Mouse (Mus musculus) liver, embryonic 14.5 days (tissue): ENCODE measurements around the gene Pex11a. TPM values are rescaled to one million over a fixed set of nuclear protein-coding genes. Genes with fewer than 3 reads are reported as not detected.
A peak's percentile ranks its signal among the peaks of the same experiment; 100 is the strongest.

Source experiments
- ATAC-seq: fragments of 200-750 bp; cut with Nextera tagmentation; 2 replicates; pipeline ENCODE4 v1.8.0; 2017; ENCODE audit warnings: moderate number of reproducible peaks, mild to moderate bottlenecking, moderate library complexity; ENCODE audit not compliant: insufficient read depth
- DNase-seq, 3 experiments: peaks; one replicate each; pipeline ENCODE4 v3.0.0-alpha.2; 2012 to 2013; ENCODE audit warnings: low read depth in 3 of 3, low spot score in 3 of 3
- H3K27ac ChIP-seq: fragments of 300-500 bp; sonication (generic); 2 replicates; pipeline ENCODE4 v1.5.1; 2014; ENCODE audit warnings: moderate library complexity, mild to moderate bottlenecking, control low read depth, inconsistent platforms
- H3K27me3 ChIP-seq: fragments of 300-500 bp; sonication (generic); 2 replicates; pipeline ENCODE4 v1.6.1; 2014; ENCODE audit warnings: mild to moderate bottlenecking, low read length, moderate library complexity; ENCODE audit not compliant: control insufficient read depth, insufficient read depth
- H3K36me3 ChIP-seq: fragments of 300-500 bp; sonication (generic); replicated peaks from 2 replicates; pipeline ENCODE4 v1.6.1; 2014; ENCODE audit warnings: low read depth; ENCODE audit not compliant: control insufficient read depth, insufficient read depth
- H3K4me1 ChIP-seq, 2 experiments: fragments of 200-500 bp in 1 of 2; fragments of 300-500 bp in 1 of 2; sonication (generic) in 1 of 2; replicated peaks; 2 replicates each; pipeline ENCODE4 v1.6.1; 2012 to 2014; ENCODE audit warnings: antibody characterized with exemption in 1 of 2, inconsistent platforms in 1 of 2, low read length in 1 of 2; ENCODE audit not compliant: control insufficient read depth in 2 of 2, insufficient read depth in 2 of 2
- H3K4me2 ChIP-seq: fragments of 300-500 bp; sonication (generic); 2 replicates; pipeline ENCODE4 v1.6.1; 2014; ENCODE audit warnings: low read depth, mild to moderate bottlenecking, control low read depth, moderate library complexity
- H3K4me3 ChIP-seq, 2 experiments: fragments of 200-500 bp in 1 of 2; fragments of 300-500 bp in 1 of 2; sonication (generic) in 1 of 2; 2 replicates each; pipeline ENCODE4 v1.5.1; 2012 to 2014; ENCODE audit warnings: low read depth in 2 of 2, low read length in 2 of 2, mild to moderate bottlenecking in 2 of 2, control low read depth in 1 of 2, inconsistent platforms in 1 of 2, moderate library complexity in 1 of 2; ENCODE audit not compliant: insufficient read depth in 1 of 2
- H3K9ac ChIP-seq: fragments of 300-500 bp; sonication (generic); replicated peaks from 2 replicates; pipeline ENCODE4 v1.6.1; 2014; ENCODE audit warnings: mild to moderate bottlenecking, control low read depth, moderate library complexity
- H3K9me3 ChIP-seq: fragments of 300-500 bp; sonication (generic); 2 replicates; pipeline ENCODE4 v1.6.1; 2016; ENCODE audit warnings: low read length, mixed read lengths; ENCODE audit not compliant: control insufficient read depth
- CTCF ChIP-seq: IDR thresholded peaks from 2 replicates; pipeline ENCODE4 v1.5.1; 2016; ENCODE audit warnings: antibody characterized with exemption, low read depth, control low read depth
- EP300 ChIP-seq: IDR thresholded peaks from 2 replicates; pipeline ENCODE4 v1.6.1; 2016; ENCODE audit warnings: antibody characterized with exemption, low read depth
- WGBS: fragments of 180-500 bp; shearing (Covaris S2); extraction: QIAGEN DNeasy Blood & Tissue Kit; methylation state at CpG from one replicate; pipeline ENCODE4 v1.1.7; 2014; ENCODE audit not compliant: insufficient replicate concordance; 5-methylcytosine and 5-hydroxymethylcytosine counted together
- polyA plus RNA-seq, 2 experiments: library from polyadenylated mRNA; depleted of rRNA in 1 of 2; stranded (reverse) in 1 of 2; unstranded in 1 of 2; fragments of >200 nt; fragmentation: Nextera tagmentation in 1 of 2; extraction: Ambion mirVana in 1 of 2; gene quantifications; 2 replicates each; pipeline versions ENCODE4 v1.2.1 to v1.2.3; 2012 to 2014

The Pex11a gene
- polyA plus RNA-seq, 2 experiments, result 1.1 to 2.3 TPM

DNA sequence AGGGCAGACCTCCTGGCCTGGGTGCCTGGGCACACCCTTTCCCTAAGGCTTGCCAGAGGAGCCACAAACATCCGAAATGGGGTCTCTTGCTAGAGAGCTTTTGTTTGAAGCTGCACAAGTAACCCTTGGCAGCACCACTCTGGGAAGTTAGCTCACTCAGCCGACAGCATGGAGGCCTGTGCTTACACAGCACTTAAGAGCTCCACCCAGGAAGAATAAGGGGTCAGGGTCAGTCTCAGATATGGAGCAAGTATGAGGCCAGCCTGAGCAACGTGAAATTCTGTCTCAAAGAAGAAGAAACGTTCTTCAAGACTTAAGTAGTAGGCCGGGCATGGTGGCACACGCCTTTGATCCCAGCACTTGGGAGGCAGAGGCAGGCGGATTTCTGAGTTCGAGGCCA is 19.2 kb upstream of the Pex11a start:
- Histone ChIP-seq H3K4me2 (no peak overlapping the region), H3K4me3 (no peak overlapping the region), H3K27ac (no peak overlapping the region), H3K36me3 (no peaks in the 10 kb centered on the region), H3K9ac (no peak overlapping the region), H3K9me3 (no peaks in the 10 kb centered on the region), H3K4me1 (no peaks in the 10 kb centered on the region), H3K27me3 (no peaks in the 10 kb centered on the region)
- TF ChIP-seq EP300, result no peak
- TF ChIP-seq CTCF, result no peak
- DNase-seq, result no peak
- 44% methylated on average over 8 of the region's 8 CpGs for WGBS
- no peak for ATAC-seq

DNA sequence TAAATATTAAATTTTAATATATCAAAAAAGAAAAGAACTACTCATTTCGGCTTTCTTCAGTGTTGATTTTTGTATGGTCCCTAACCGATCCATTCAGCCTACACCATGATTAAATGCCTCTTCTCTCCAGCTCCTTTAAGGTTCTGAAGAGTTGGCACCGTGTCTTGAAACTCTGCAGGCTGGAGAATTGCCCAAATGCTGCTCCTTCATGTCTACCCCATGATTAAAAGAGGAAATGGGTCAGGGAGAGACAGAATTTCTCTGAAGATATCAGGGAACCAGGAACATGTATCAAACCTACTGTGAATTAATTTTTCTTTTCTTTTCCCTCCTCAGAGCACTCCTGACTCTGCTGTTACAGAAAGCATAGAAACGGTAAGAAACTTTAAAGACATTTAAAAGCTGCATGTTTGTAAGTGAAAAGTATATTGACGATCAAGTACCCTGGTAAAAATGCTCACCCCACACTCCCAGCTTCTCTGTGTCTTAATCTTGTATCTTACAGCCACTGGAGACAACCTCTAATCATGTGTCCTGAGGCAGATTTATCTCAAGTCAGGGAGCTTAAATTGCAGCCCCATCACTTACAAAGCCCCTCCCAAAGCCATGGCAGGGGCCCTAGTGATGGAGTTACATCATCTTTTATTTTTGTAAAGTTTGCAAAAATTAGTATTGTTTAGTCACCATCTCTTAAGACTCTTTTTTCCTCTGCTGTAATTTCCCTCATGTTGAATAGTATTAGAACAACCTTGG is 18.4 kb upstream of the Pex11a start:
- ATAC-seq, result no peak
- Histone ChIP-seq H3K27me3 (no peaks in the 10 kb centered on the region), H3K4me2 (no peak overlapping the region), H3K9me3 (no peaks in the 10 kb centered on the region), H3K4me1 (no peaks in the 10 kb centered on the region), H3K36me3 (no peaks in the 10 kb centered on the region), H3K27ac (no peak overlapping the region), H3K9ac (no peak overlapping the region), H3K4me3 (no peak overlapping the region)
- 55% methylated on average over 5 of the region's 5 CpGs for WGBS
- DNase-seq, result no peak
- TF ChIP-seq CTCF (no peak), EP300 (no peak)

DNA sequence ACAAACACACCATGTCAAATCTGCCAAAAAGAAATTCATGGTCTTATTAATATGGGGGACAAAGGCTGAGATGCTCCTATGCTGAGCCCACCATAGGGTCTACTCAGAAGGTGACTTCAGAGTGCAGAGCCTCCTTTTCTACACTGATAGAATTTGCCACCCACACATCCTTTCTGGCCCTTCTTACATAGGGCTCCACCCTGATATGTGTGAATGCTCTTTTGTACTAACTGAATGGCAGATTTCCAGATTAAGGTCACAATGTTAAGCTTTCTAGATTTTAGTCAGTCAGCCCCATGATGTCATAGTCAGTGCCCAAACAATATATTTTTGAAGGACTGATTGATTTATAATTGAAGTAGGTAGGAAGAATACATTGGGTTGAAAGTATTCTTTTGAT is 16.8 kb upstream of the Pex11a start:
- Histone ChIP-seq H3K27me3 (no peaks in the 10 kb centered on the region), H3K9ac (no peak overlapping the region), H3K4me3 (no peak overlapping the region), H3K9me3 (no peaks in the 10 kb centered on the region), H3K4me1 (no peaks in the 10 kb centered on the region), H3K4me2 (no peak overlapping the region), H3K27ac (no peak overlapping the region), H3K36me3 (no peaks in the 10 kb centered on the region)
- ATAC-seq (no peak), DNase-seq (no peak)
- TF ChIP-seq EP300, result no peak

GRCm38 (mm10) chr7:79758176-79758575 is 15.2 kb upstream of the Pex11a start:
- Histone ChIP-seq H3K36me3 (no peaks in the 10 kb centered on the region), H3K9ac (no peak overlapping the region), H3K27ac (no peak overlapping the region), H3K4me2 (no peak overlapping the region), H3K27me3 (no peaks in the 10 kb centered on the region), H3K4me1 (no peaks in the 10 kb centered on the region), H3K9me3 (no peaks in the 10 kb centered on the region), H3K4me3 (no peak overlapping the region)
- 46% methylated on average over 6 of the region's 6 CpGs for WGBS
- TF ChIP-seq EP300 (no peak), CTCF (no peak)
- ATAC-seq (no peak), DNase-seq (no peak)

DNA sequence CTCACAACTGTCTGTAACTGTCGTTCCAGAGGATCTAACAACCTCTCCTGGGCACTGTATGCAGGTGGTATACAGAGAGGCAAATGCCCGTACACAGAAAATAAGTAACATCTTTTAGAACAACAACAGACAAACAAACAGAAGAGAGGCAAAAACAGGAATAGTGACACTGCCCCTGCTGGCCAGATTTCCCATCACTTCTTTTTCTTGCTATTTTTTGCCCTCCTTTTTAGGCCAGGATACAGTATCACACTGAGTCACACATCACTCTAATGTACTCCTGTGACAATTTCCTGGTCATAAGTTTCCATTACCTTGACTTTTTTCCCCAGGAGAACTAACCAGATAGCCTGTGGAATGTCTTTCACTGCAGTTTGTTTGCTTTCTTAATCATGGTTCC is 13.4 kb upstream of the Pex11a start:
- no peaks in the 10 kb centered on the region for H3K9me3 ChIP-seq
- H3K27ac ChIP-seq, result no peak overlapping the region
- DNase-seq (no peak), ATAC-seq (no peak)
- H3K36me3 ChIP-seq, result no peaks in the 10 kb centered on the region
- H3K27me3 ChIP-seq, result no peaks in the 10 kb centered on the region
- no peak overlapping the region for H3K4me2 ChIP-seq
- 31% methylated on average over 2 of the region's 2 CpGs for WGBS
- H3K4me1 ChIP-seq, result no peaks in the 10 kb centered on the region
- H3K4me3 ChIP-seq, result no peak overlapping the region
- no peak for TF ChIP-seq EP300
- peak; percentile 8; the same call in 1 of the 2 replicates for TF ChIP-seq CTCF
- H3K9ac ChIP-seq, result no peak overlapping the region
